Mouse (Mus musculus): ENCODE data around the gene Far2. TPM values are rescaled to one million over a fixed set of nuclear protein-coding genes. Genes with fewer than 3 reads are reported as not detected.

Gene Far2
- polyA plus RNA-seq, 1 experiment from 2014 or later: 8.7 TPM

DNA sequence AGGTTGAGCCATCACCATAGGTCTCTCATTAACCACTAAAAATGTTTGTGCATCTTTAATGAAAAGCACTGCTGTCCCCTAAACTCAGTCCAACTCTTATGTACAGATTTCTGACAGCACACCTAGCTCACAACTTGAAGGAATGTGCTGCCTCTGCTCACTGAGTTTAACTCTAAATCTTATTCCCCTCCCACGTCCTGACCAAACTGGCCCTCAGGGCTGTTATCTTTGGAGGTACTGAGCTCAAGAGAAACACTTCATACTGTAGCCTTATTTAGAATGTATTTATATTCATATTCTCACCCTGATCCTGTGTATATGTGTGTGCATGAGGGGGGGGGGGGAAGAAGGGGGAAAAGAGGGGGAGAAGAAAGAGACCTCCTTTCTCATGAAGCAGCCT lies 160.5 kb downstream of the Far2 start:
- H3K4me3 ChIP-seq (ENCODE audit: low read depth, low read length): no peak overlapping the region
- H3K36me3 ChIP-seq (ENCODE audit: control insufficient read depth, insufficient read depth): peaks cover 18% of the 10 kb centered on the region
- no peak overlapping the region for H3K4me2 ChIP-seq (replicated peaks; ENCODE audit: low read depth)
- no peak overlapping the region for H3K27ac ChIP-seq (ENCODE audit: low read depth, low read length)
- H3K9ac ChIP-seq (ENCODE audit: low read depth, low read length): no peak overlapping the region
- 53% methylated on average over 1 of the region's 1 CpGs for WGBS
- H3K4me1 ChIP-seq (replicated peaks; ENCODE audit: control insufficient read depth, insufficient read depth, low read length): no peaks in the 10 kb centered on the region; the same call in 1 of the 2 replicates
- ATAC-seq: no peak
- no peaks in the 10 kb centered on the region for H3K27me3 ChIP-seq (replicated peaks; ENCODE audit: control insufficient read depth, insufficient read depth, low read length)
- TF ChIP-seq CTCF (IDR thresholded peaks at IDR 0.05; ENCODE audit: low read depth): no peak
- H3K9me3 ChIP-seq (ENCODE audit: control insufficient read depth): no peaks in the 10 kb centered on the region

DNA sequence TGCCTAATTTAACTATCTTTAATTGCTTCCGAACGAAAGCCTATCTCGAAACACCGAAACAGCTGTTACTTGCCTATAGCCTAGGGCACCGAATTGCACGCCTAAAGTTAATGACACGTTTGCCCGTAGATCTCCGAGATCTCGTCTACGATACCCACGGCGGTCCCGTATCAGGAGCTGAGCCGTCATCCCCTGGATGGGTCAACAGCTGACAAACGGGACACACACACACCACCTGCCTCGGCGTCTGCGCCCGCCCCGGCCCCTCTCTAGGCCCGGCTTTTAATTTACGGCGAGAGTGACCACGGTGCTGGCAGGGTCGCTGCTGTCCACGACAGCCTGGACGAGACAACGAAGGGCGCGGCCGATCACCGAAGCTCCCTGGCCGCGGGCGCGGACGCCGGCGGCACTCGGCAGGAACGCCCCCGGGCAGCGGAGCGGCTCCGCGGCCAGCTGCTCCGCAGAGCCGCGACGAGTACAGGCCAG lies 164.4 kb downstream of the Far2 start:
- ATAC-seq: peak; percentile 37
- under 1% methylated on average over 43 of the region's 51 CpGs for WGBS

DNA sequence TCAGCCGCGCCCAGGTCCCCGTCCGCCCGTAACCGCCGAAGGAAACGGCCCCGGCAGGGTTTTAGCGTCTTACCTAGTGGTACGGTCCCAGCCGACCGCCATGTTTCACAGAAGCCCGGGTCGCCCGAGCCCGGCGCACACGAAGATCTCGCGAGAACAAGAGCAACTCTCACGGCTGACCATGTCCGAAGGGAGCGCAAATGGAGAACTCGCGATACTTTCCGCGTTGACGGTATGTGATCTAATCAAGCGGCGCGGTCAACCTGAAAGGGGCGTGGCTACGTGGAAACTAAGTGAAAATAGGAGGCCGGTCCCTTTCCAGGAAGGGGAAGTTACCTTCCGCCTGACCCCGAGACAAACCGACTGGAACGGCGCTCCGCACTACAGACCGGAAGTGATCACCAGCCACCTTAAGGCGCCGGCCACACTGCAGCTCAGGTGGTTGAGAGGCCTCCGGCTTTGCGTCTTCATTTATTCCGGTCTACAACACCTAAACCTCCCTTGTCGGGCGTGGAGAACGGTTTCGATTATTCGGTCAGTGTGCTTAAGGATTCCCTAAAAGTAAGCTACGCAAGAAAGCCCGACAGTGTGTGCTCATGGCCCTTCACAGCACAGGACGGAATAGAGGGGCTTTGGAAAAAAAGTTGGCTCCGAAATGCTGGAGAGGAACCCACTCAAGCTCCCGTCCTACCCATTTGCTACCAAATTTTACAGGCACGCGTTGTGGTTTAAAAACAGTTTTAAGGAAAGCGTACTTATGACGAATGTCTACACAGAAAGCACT lies 165.0 kb downstream of the Far2 start, which contains the start of gene Ergic2:
Gene Ergic2, minus strand, starts transcription at position 478 of the 784 bp plus-strand sequence.
- H3K4me2 ChIP-seq (replicated peaks; ENCODE audit: low read depth): peak within 1 kb of the TSS; percentile 76
- under 1% methylated on average over 61 of the region's 61 CpGs for WGBS
- H3K27me3 ChIP-seq (replicated peaks; ENCODE audit: control insufficient read depth, insufficient read depth, low read length): no peaks in the 10 kb centered on the region
- H3K4me3 ChIP-seq (ENCODE audit: low read depth, low read length): peak within 1 kb of the TSS; percentile 89
- peak within 1 kb of the TSS; percentile 94 for H3K27ac ChIP-seq (ENCODE audit: low read depth, low read length)
- no peaks in the 10 kb centered on the region; the same call in 1 of the 2 replicates for H3K4me1 ChIP-seq (replicated peaks; ENCODE audit: control insufficient read depth, insufficient read depth, low read length)
- peak; percentile 98 for ATAC-seq
- TF ChIP-seq CTCF (IDR thresholded peaks at IDR 0.05; ENCODE audit: low read depth): no peak
- H3K9ac ChIP-seq (ENCODE audit: low read depth, low read length): peak within 1 kb of the TSS; percentile 99
- H3K9me3 ChIP-seq (ENCODE audit: control insufficient read depth): no peaks in the 10 kb centered on the region
- 0 out of 2 replicates have a peak, but pooled peaks cover 5% of the 10 kb centered on the region for H3K36me3 ChIP-seq (ENCODE audit: control insufficient read depth, insufficient read depth)

More for the DNA sequence above, 164.4 kb downstream of the Far2 start:
- Histone ChIP-seq H3K27me3 (replicated peaks; ENCODE audit: control insufficient read depth, insufficient read depth, low read length) (no peaks in the 10 kb centered on the region), H3K4me3 (ENCODE audit: low read depth, low read length) (peak overlapping the region; percentile 89), H3K27ac (ENCODE audit: low read depth, low read length) (peak overlapping the region; percentile 94), H3K4me2 (replicated peaks; ENCODE audit: low read depth) (peak overlapping the region; percentile 68), H3K9me3 (ENCODE audit: control insufficient read depth) (no peaks in the 10 kb centered on the region), H3K4me1 (replicated peaks; ENCODE audit: control insufficient read depth, insufficient read depth, low read length) (no peaks in the 10 kb centered on the region; the same call in 1 of the 2 replicates), H3K36me3 (ENCODE audit: control insufficient read depth, insufficient read depth) (0 out of 2 replicates have a peak, but pooled peaks cover 5% of the 10 kb centered on the region), H3K9ac (ENCODE audit: low read depth, low read length) (peak overlapping the region; percentile 99)
- no peak for TF ChIP-seq CTCF (IDR thresholded peaks at IDR 0.05; ENCODE audit: low read depth)

DNA sequence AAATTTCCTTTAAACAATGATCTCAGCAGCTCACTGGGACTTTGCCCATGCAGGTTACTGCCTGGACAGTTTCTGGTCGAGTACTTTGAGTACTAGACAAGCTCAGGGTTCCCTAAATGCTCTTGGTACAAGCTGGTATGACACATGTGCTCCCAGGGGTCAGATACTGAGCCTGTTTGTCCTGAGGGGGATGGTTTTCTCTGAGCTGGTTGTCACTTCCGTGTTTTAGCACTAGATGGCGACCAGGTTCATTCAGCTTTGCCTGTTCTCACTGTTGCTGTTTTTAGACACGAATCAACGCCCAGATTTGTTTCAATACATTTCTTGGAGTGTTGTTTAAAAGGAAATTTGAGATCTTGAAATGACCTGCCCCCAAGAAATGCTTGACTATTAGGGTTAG lies 167.7 kb downstream of the Far2 start:
- Histone ChIP-seq H3K9me3 (ENCODE audit: control insufficient read depth) (no peaks in the 10 kb centered on the region), H3K9ac (ENCODE audit: low read depth, low read length) (no peak overlapping the region), H3K27me3 (replicated peaks; ENCODE audit: control insufficient read depth, insufficient read depth, low read length) (no peaks in the 10 kb centered on the region), H3K27ac (ENCODE audit: low read depth, low read length) (no peak overlapping the region), H3K4me3 (ENCODE audit: low read depth, low read length) (no peak overlapping the region), H3K4me1 (replicated peaks; ENCODE audit: control insufficient read depth, insufficient read depth, low read length) (no peaks in the 10 kb centered on the region; the same call in 1 of the 2 replicates), H3K4me2 (replicated peaks; ENCODE audit: low read depth) (no peak overlapping the region; the same call in 1 of the 2 replicates), H3K36me3 (ENCODE audit: control insufficient read depth, insufficient read depth) (0 out of 2 replicates have a peak, but pooled peaks cover 5% of the 10 kb centered on the region)
- WGBS: 2% methylated on average over 5 of the region's 5 CpGs
- peak; percentile 82 for TF ChIP-seq CTCF (IDR thresholded peaks at IDR 0.05; ENCODE audit: low read depth)
- 0 out of 2 replicates have a peak, but pooled peaks have one; percentile 12 for ATAC-seq

DNA sequence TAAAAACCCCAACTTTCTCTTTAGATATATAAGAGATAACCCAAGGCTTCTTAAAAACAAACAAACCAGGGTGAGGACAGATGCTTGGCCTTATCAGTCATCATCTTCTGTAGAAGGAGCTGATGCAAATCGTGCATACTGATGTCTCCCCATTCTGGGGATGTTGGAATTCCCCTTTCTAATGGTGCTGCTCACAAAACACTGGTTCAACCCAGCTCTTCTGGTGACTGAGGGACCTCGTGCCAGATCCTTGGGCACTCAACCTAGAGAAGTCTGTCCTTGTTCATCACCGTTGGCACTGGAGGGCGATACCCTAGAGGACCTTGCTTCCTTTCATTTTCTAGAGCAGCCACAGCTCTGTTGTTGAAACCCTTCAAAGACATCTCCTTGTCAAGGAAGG lies 169.7 kb downstream of the Far2 start:
- H3K4me1 ChIP-seq (replicated peaks; ENCODE audit: control insufficient read depth, insufficient read depth, low read length): no peaks in the 10 kb centered on the region
- no peak overlapping the region for H3K9ac ChIP-seq (ENCODE audit: low read depth, low read length)
- 87% methylated on average over 4 of the region's 4 CpGs for WGBS
- H3K36me3 ChIP-seq (ENCODE audit: control insufficient read depth, insufficient read depth): 0 out of 2 replicates have a peak, but pooled peaks cover 5% of the 10 kb centered on the region
- H3K4me2 ChIP-seq (replicated peaks; ENCODE audit: low read depth): no peak overlapping the region
- H3K27ac ChIP-seq (ENCODE audit: low read depth, low read length): no peak overlapping the region
- H3K27me3 ChIP-seq (replicated peaks; ENCODE audit: control insufficient read depth, insufficient read depth, low read length): no peaks in the 10 kb centered on the region
- ATAC-seq: no peak
- TF ChIP-seq CTCF (IDR thresholded peaks at IDR 0.05; ENCODE audit: low read depth): no peak
- H3K4me3 ChIP-seq (ENCODE audit: low read depth, low read length): no peak overlapping the region
- H3K9me3 ChIP-seq (ENCODE audit: control insufficient read depth): no peaks in the 10 kb centered on the region

Measured in intestine, postnatal 0 days (tissue).